Mouse (Mus musculus) layer of hippocampus, adult 8-10 months (tissue): ENCODE measurements around the gene Slc7a8. TPM values are rescaled to one million over a fixed set of nuclear protein-coding genes. Genes with fewer than 3 reads are reported as not detected.

Source experiments
- DNase-seq, 2 experiments: peaks; one replicate each; pipeline ENCODE4 v3.0.0; 2022; ENCODE audit warnings: low spot score in 2 of 2
- total RNA-seq, 4 experiments: library from RNA; stranded (reverse); gene quantifications; 2 replicates each; pipeline ENCODE4 v1.2.4; 2022

Slc7a8 gene
- total RNA-seq, 4 experiments from 2014 or later, result 49.8 to 67.2 (median 58.5) TPM

- DNase-seq, result no peak
Observed at GRCm38 (mm10) chr14:54741721-54742120, 40.0 kb downstream of the Slc7a8 start.

DNA sequence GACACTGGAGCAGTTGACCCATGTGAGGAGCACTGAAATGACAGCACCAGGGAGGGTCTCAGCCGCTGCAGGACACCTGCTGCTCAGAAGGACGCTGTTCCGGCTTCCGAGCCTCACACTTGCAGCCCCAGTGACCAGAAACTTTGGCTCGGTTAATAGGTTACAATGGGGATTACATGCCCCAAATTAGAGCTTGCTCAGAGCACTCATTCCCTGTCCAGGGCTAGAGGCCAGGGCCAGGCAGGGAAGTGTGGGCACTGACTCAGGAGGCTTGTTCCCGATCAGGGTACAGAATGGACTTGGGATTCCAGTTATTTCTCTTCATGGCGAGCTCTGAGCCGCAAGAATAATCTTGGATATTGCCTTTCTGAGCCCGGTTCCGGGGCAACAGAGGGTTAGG, 44.1 kb downstream of the Slc7a8 start:
- no peak for DNase-seq

GRCm38 (mm10) chr14:54736555-54737552, 44.9 kb downstream of the Slc7a8 start:
- peak; percentile 64 to 70 for DNase-seq

DNA sequence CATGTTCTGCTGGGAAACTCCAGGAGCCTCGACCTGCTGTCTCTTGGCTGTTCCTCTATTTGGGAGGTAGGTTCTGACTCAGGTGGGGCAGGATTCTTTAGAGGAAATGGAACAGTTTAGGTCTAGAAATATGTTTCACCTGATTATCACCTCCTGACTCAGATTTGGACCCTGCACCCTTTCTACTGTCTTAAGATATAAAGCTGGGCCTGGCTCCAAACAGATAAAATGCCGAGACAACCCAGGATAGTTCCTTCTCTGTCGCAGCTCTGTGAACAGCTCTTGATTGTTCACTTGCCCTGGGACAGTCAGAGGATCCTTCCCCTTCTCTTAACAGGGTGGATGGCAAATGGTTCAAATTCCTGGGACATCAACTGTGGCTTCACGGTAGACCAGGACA, 46.5 kb downstream of the Slc7a8 start:
- no peak for DNase-seq

DNA sequence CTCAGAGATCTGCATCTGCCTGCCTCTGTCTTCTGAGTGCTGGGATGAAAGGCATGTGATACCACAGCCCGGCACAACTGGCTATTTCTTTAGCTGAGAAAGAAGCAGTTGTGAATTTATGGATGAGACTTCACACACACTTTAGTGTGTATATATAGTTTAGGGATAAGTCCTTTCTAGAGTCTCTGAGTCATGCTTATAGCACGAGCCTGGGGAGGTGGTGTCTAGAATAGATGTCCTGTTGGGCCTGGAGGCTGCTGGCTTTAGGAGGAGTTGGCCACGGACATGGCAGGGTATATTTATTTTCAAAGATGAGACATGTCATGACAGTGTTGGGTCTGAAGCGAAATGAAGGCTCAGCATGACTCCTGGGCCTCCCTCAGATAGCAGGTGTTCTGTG, 47.7 kb downstream of the Slc7a8 start:
- no peak for DNase-seq

DNA sequence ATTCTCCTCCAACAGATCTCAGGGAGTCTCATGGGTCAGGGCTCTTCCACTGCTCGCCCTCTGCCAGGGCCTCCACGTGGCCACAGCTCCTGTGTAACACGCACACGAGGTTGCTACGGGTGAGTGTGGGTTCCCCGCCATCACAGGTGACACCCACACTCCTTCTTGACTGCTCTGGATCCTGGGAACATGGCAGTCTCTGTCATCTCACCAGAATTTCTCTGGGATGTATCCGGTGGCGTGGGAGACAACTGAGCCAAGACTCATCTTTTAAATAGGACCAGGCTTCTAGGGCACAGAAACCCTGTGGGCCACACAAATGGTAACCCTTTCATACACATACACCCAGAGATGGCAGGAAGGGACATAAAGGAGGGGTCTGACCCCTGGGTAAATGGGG, 49.5 kb downstream of the Slc7a8 start:
- DNase-seq, result no peak

DNA sequence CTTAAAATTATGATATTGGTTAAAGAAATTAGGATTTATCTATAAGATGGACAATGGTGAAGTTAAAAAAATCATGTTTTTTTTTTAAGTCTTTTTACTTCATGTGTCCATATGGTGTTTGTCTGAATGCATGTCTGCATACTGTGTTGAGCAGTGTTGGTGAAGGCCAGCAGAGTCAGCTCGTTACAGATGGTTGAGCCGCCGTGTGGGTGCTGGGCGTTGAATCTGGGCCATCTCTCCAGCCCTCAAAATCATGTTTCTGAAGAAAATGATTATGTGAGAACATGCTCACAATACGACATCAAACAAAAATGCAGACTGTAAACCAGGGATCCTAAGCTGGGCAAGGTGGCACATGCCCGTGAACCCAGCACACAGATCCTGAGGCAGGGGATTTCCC, 51.4 kb downstream of the Slc7a8 start:
- DNase-seq, result peak in 1 of 2 experiments; percentile 61

GRCm38 (mm10) chr14:54728823-54729653, 52.7 kb downstream of the Slc7a8 start:
- no peak for DNase-seq

DNA sequence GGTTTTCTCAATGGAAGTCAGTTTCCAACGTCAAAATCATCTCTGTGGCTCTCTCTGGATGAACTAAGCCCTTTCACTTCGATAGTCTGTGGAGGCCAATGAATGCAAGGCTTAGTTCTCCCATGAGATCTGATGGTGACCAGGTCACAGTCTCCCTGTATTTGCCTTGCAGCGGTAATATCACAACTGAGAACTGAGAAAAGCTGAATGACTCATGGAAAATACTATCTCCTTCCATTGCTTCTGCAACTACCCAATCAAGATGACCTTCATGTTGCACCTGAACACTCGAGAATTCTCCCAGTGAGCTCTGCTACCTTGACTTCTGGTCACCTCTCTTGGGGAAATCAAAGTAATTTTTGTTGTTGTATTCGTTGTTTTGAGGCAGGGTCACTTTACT, 54.2 kb downstream of the Slc7a8 start:
- no peak for DNase-seq

- DNase-seq, result no peak
Observed at GRCm38 (mm10) chr14:54724049-54724448, 57.7 kb downstream of the Slc7a8 start.

DNA sequence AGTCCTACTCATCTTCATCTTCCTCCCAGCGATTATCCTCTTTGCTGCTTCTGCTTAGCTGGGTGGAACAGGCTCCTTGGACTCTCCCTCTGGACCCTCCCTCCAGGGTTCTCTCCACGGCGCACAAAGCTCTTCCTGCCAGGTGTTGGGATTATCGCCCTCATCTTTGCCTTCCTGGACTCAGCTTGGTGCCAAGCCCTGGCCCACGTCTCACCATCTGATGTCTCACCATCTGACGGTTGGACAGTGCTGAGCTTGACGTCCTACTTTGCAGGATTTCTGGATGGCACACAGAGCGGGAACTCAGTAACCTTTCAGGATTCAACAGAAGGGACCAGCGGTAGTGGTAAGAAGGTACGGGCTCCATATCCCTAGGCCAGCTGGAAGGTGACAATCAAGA, 60.0 kb downstream of the Slc7a8 start:
- no peak for DNase-seq

DNA sequence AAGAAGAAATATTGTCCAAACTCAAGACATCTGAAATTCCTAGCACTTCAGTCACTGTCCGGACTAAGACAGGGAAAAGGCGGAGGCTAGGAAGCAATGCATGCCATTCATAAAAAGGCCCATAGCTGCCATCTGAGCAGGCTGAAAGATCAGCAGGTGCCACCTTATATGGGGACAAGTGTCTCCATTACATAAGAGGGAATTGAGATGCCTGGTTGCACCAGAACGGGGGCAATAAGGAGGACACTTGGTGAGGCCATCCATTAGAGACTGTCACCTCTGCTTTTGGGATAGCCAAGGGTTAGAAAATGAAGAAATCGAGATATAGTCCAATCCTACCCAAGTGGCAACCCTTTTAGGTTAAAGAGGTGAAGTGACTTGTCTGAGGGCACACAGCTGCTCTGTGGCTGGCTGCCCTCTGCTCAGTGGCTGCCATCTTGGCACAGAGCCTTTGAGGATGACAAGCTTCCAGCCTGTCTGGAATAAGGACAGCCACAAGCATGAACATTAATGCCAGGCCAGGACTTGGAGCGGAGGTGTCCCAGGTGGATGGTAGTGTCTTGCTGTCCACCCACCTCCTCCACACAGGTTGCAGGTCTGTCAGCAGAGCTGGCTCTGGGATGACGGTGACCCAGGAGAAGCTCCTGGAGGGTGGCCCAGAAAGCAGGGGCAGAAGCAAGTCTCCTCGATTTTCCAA, 60.9 kb downstream of the Slc7a8 start:
- DNase-seq, result no peak

GRCm38 (mm10) chr14:54720041-54720440, 61.7 kb downstream of the Slc7a8 start:
- DNase-seq, result no peak

GRCm38 (mm10) chr14:54715402-54715801, 66.3 kb downstream of the Slc7a8 start:
- DNase-seq, result no peak

DNA sequence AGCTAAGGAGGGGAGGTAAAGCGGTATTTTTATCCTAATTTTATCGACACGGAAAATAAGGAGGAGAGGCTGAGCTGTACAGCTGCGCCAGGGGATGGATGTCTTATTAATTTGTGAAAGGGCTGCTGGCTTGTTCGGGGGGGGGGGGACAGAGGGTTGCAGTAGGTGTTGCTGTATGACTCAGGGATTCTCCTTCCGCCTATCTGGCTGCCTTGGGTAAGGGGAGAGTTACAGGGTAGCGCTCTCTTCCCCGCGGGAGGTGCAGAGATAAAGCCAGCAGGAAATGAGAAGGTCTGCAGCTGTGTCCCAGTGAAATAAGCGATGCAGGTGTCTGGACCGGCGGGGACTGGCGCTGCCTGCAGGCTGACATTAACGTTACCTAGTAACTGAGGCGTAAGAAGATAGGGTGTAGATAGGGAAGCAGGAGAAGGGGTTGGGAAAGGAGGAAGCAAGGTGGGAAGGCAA, 67.1 kb downstream of the Slc7a8 start:
- no peak for DNase-seq

- peak; percentile 60 to 86 for DNase-seq
Observed at GRCm38 (mm10) chr14:54714121-54714520, 67.6 kb downstream of the Slc7a8 start.

DNA sequence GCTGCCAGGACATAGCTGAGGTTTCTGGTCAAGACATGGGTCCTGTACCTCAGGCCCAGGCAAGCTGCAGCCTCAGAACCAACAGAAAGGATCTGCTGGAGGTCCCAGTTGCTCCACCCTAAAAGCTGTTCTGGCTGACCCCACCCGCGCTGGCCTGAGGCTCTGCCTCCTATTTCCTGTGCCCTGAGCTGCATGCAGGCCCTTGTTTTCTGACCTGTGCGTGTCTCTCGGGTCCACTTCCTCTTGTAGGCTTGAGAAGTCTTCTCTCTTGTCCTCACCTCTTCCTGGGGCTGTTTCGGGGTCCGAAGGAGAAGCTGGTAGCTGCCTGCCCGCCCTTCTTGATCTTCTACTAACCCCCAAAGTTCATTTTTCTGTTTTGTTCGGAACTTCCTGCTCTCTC, 68.9 kb downstream of the Slc7a8 start:
- DNase-seq, result no peak

DNA sequence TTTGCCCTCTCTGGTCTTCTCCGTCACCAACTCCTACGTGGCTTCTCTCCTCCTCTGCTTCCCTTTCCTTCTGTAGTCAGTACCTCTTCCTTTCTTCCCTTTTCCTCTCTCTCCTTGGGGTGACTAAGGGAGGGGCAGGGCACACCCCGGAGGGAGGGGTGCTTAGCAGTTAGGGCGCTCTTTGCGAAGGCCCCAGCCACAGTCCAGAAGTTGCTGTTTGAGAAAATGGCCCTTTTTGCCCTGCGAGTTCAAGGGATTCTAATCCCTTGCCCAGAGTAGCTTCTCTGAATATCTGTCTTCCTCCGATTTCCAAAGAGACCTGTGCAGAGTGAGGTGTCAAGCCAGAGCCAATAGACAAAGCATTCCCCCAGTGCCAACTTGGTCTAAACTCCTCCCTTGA, 69.7 kb downstream of the Slc7a8 start, which contains the start of gene Cebpe:
Gene Cebpe, minus strand, starts transcription at position 101 of the 400 bp plus-strand sequence.
- no peak for DNase-seq

DNA sequence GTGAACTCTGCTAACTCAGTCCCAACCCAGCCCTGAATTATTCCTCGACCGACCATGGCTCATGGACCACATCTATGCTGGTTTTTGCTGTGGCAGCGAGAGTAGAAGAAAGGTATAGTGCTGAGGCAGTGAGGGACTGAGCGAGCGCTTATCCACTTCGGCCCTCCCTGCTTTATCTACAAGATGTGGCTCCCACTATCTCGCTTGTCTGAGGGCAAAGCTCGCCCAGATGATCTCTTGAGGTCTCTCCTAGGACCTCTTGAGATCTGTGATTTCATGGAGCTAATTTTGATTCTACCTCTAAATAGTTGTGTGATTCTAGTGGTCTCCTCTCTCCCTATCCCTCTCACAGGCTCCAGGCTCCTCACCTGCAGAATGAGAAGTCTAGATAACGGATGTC, 72.7 kb downstream of the Slc7a8 start:
- DNase-seq, result no peak

DNA sequence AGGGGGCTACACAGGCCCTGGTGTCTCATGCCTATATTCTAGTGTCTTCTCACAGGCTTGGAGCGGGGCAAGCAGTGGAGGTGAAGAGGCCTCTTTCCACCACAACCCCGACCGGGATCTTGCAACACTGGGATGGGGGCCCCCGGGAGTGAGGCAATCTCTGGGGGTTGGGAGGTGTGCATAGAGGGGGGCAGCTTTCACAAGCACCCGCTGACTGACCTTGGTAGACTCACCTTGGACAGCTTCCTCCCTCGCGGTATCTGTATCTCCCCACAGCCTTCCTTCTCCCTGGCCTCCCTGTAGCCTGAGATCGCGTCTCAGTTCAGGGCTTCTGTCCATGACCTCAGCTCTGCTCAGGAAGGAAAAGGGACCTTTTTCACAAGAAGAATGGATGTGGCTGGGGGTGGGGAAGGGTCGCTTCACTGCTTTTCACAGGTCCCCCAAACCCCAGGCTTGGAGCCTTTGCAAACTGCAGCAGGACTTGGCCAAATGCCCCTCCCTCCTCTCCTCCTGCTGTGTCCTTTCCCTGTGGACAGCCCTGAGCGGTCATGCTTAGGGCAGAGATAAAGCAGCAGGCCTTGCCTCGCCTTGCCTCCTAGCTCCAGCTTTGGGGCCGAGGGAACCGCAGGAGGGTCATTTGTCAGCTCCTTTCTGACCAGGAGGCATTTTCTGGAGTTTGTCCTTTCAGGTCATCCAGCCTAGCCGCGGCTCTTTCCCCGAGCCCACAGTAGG, 75.0 kb downstream of the Slc7a8 start:
- no peak for DNase-seq

GRCm38 (mm10) chr14:54705844-54706243, 75.9 kb downstream of the Slc7a8 start:
- DNase-seq, result no peak
